ENCODE assay signal across 9 mouse cellular contexts in the genomic region with DNA sequence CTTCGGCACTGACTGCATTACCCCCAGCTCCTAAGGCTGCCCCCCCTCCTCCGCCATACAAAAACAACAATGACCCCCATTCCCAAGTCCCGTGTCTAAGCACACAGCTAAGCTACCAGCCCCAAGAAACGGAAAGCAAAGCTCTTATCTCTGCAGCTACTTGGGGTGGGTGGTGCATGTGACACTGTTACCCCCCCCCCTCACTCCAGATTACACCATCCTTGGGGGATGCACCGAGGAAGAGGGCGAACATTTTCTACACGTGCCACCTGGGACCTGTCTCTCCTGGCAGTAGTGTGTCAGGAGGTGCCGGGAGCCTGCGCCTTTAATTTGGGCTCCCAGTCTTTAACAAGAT. TPM values are rescaled to one million over a fixed set of nuclear protein-coding genes. Genes with fewer than 3 reads are reported as not detected.
DNase-seq lines count a peak whose midpoint lies in the region; ATAC-seq and TF ChIP-seq lines count a peak whose summit lies in the region.
"Had no signal": no experiment of that assay in that cellular context is flagged by ENCODE, and none has a peak within 500 bp of the region (broad histone marks: within the 10 kb centered on the region; RNA-seq: fewer than 3 reads in every experiment).

No protein-coding gene starts in this region.

- peaks cover 59% of the 10 kb centered on the region for H3K4me1 ChIP-seq in heart, embryonic 11.5 days (ENCODE audit: control insufficient read depth, insufficient read depth, low read length)
- peaks cover 16 to 23% of the 10 kb centered on the region in 2 experiments for H3K4me1 ChIP-seq in MEL (ENCODE audit: control insufficient read depth in 1 of 2, insufficient read depth in 2 of 2, low read length in 2 of 2)
- peaks cover 63% of the 10 kb centered on the region for H3K4me1 ChIP-seq in forebrain, embryonic 16.5 days (replicated peaks; ENCODE audit: control insufficient read depth, insufficient read depth, low read length)
- H3K4me1 ChIP-seq in liver, postnatal 0 days (ENCODE audit: insufficient read depth), result peaks cover 27% of the 10 kb centered on the region
- peaks cover 17% of the 10 kb centered on the region for H3K4me1 ChIP-seq in thymus, adult 2 months (replicated peaks; ENCODE audit: control insufficient read depth, insufficient read depth, low read length)

- 11% methylated on average over 9 of the region's 9 CpGs for WGBS in heart, embryonic 11.5 days (ENCODE audit: insufficient replicate concordance)
- WGBS in forebrain, embryonic 16.5 days, result 5% methylated on average over 9 of the region's 9 CpGs
- 45% methylated on average over 9 of the region's 9 CpGs for WGBS in liver, postnatal 0 days (ENCODE audit: insufficient replicate concordance)
- 89% methylated on average over 9 of the region's 9 CpGs for WGBS in thymus, adult 2 months

- no peaks in the 10 kb centered on the region for H3K36me3 ChIP-seq in heart, embryonic 11.5 days (ENCODE audit: control insufficient read depth, insufficient read depth, low read length)
- peaks cover 0 to 5% of the 10 kb centered on the region in 2 experiments; a peak in 1 of 4 replicates for H3K36me3 ChIP-seq in MEL (ENCODE audit: control insufficient read depth in 1 of 2, insufficient read depth in 2 of 2, low read length in 2 of 2)
- no peaks in the 10 kb centered on the region for H3K36me3 ChIP-seq in forebrain, embryonic 16.5 days (ENCODE audit: control insufficient read depth, insufficient read depth)
- H3K36me3 ChIP-seq in liver, postnatal 0 days (replicated peaks; ENCODE audit: insufficient read depth, low read length), result no peaks in the 10 kb centered on the region
- no peaks in the 10 kb centered on the region for H3K36me3 ChIP-seq in thymus, adult 2 months (ENCODE audit: control insufficient read depth, insufficient read depth, low read length)

- peak overlapping the region; percentile 93 for H3K4me2 ChIP-seq in heart, embryonic 11.5 days
- H3K4me2 ChIP-seq in forebrain, embryonic 16.5 days (ENCODE audit: low read length), result peak overlapping the region; percentile 83
- H3K4me2 ChIP-seq in liver, postnatal 0 days (ENCODE audit: low read depth, low read length), result peak overlapping the region; percentile 98

- no peak overlapping the region for H3K27ac ChIP-seq in heart, embryonic 11.5 days (ENCODE audit: low read depth, low read length)
- no peak overlapping the region for H3K27ac ChIP-seq in MEL (ENCODE audit: control insufficient read depth, low read depth, low read length)
- H3K27ac ChIP-seq in forebrain, embryonic 16.5 days (ENCODE audit: low read length), result peak overlapping the region; percentile 93
- no peak overlapping the region for H3K27ac ChIP-seq in liver, postnatal 0 days (ENCODE audit: low read depth)
- H3K27ac ChIP-seq in thymus, adult 2 months (ENCODE audit: control insufficient read depth, insufficient read depth, low read length), result no peak overlapping the region

- H3K4me3 ChIP-seq in heart, embryonic 11.5 days (ENCODE audit: low read depth, low read length), result peak overlapping the region; percentile 98
- peak overlapping the region; percentile 63 to 71 for H3K4me3 ChIP-seq in MEL (ENCODE audit: control insufficient read depth in 1 of 2, insufficient read depth in 1 of 2, low read depth in 2 of 2, low read length in 2 of 2)
- peak overlapping the region; percentile 62 for H3K4me3 ChIP-seq in forebrain, embryonic 16.5 days (replicated peaks; ENCODE audit: low read length)
- no peak overlapping the region for H3K4me3 ChIP-seq in liver, postnatal 0 days (ENCODE audit: low read depth, low read length)
- no peak overlapping the region for H3K4me3 ChIP-seq in thymus, adult 2 months (ENCODE audit: control insufficient read depth, insufficient read depth, low read length)

- DNase-seq in heart, adult 8-10 months (ENCODE audit: low spot score), result no peak
- DNase-seq in MEL (ENCODE audit: low read depth, low spot score), result peak; percentile 43
- no peak for DNase-seq in liver, postnatal 0 days
- no peak for DNase-seq in thymus, adult 2 months
- DNase-seq in right cerebral cortex, adult 2 months (ENCODE audit: low spot score in 2 of 2), result no peak
- DNase-seq in urinary bladder, postnatal 14 days (ENCODE audit: low spot score), result no peak

- no peaks in the 10 kb centered on the region for H3K9me3 ChIP-seq in heart, embryonic 11.5 days (replicated peaks; ENCODE audit: control insufficient read depth, low read length)
- H3K9me3 ChIP-seq in MEL (replicated peaks; ENCODE audit: insufficient read depth, low read length), result no peaks in the 10 kb centered on the region
- no peaks in the 10 kb centered on the region for H3K9me3 ChIP-seq in forebrain, embryonic 16.5 days (ENCODE audit: control insufficient read depth, low read length)
- no peaks in the 10 kb centered on the region for H3K9me3 ChIP-seq in liver, postnatal 0 days (ENCODE audit: low read length)

- H3K79me2 ChIP-seq in MEL (ENCODE audit: control insufficient read depth, insufficient read depth, low read length, poor library complexity), result no peaks in the 10 kb centered on the region; the same call in 1 of the 2 replicates

- TF ChIP-seq POLR2A in MEL (IDR thresholded peaks at IDR 0.05; ENCODE audit: control insufficient read depth in 1 of 2, insufficient read depth in 1 of 2, low read depth in 1 of 2, low read length in 2 of 2, poor library complexity in 1 of 2), result no peak
- no peak for TF ChIP-seq POLR2A in thymus, adult 2 months (IDR thresholded peaks at IDR 0.05; ENCODE audit: control insufficient read depth, extremely low read depth, insufficient read depth, low read length, poor library complexity)

- ATAC-seq in heart, embryonic 11.5 days (replicated peaks; ENCODE audit: insufficient number of reproducible peaks, low FRiP score, low TSS enrichment), result no peak
- ATAC-seq in forebrain, embryonic 16.5 days, result peak; percentile 9; the same call in 1 of the 2 replicates
- no peak for ATAC-seq in liver, postnatal 0 days

- no peaks in the 10 kb centered on the region for H3K27me3 ChIP-seq in heart, embryonic 11.5 days (ENCODE audit: control insufficient read depth, insufficient read depth, low read length)
- H3K27me3 ChIP-seq in MEL (ENCODE audit: control insufficient read depth in 1 of 2, insufficient read depth in 2 of 2, low read length in 2 of 2), result peaks cover 0 to 6% of the 10 kb centered on the region in 2 experiments; a peak in 1 of 4 replicates
- no peaks in the 10 kb centered on the region for H3K27me3 ChIP-seq in forebrain, embryonic 16.5 days (replicated peaks; ENCODE audit: control insufficient read depth, insufficient read depth, low read length)
- H3K27me3 ChIP-seq in liver, postnatal 0 days (ENCODE audit: insufficient read depth, low read length), result peaks cover 3% of the 10 kb centered on the region; the same call in 1 of the 2 replicates
- H3K27me3 ChIP-seq in thymus, adult 2 months (ENCODE audit: control insufficient read depth, insufficient read depth, low read length), result no peaks in the 10 kb centered on the region; the same call in 1 of the 2 replicates

- no peak for TF ChIP-seq RAD21 in MEL (IDR thresholded peaks at IDR 0.05; ENCODE audit: low read depth, low read length)

- TF ChIP-seq EP300 in MEL (IDR thresholded peaks at IDR 0.05; ENCODE audit: low read depth in 1 of 2, low read length in 2 of 2), result peak; percentile 32 to 34; a peak in 3 of 4 replicates
- TF ChIP-seq EP300 in liver, postnatal 0 days (IDR thresholded peaks at IDR 0.05; ENCODE audit: low read depth), result no peak

- H3K9ac ChIP-seq in heart, embryonic 11.5 days (ENCODE audit: low read depth, low read length), result peak overlapping the region; percentile 29
- peak overlapping the region; percentile 24 for H3K9ac ChIP-seq in MEL (ENCODE audit: control insufficient read depth, low read depth, low read length, poor library complexity, severe bottlenecking)
- peak overlapping the region; percentile 85 for H3K9ac ChIP-seq in forebrain, embryonic 16.5 days (replicated peaks; ENCODE audit: low read depth, low read length)
- 0 out of 2 replicates have a peak overlapping the region, but pooled peaks have one; percentile 1 for H3K9ac ChIP-seq in liver, postnatal 0 days (replicated peaks)

- no peak for TF ChIP-seq CTCF in MEL (IDR thresholded peaks at IDR 0.05 in 2 of 3, conservative IDR thresholded peaks at IDR 0.05 in 1 of 3; ENCODE audit: control insufficient read depth in 1 of 3, insufficient read depth in 1 of 3, low read depth in 2 of 3, low read length in 3 of 3, poor library complexity in 1 of 3, severe bottlenecking in 1 of 3)
- TF ChIP-seq CTCF in liver, postnatal 0 days (IDR thresholded peaks at IDR 0.05; ENCODE audit: low read depth), result no peak
- TF ChIP-seq CTCF in thymus, adult 2 months (IDR thresholded peaks at IDR 0.05; ENCODE audit: borderline replicate concordance, control insufficient read depth, extremely low read depth, insufficient read depth, low read length, poor library complexity), result no peak

RNA-seq across cellular contexts. Expression of gene Hdac5, which starts 1.8 kb away (rescaled TPM):
- polyA plus RNA-seq in heart, embryonic 11.5 days (2014; fragmentation: Nextera tagmentation; extraction: Ambion mirVana), result 42.8 and 45.3 TPM in 2 replicates
- 100 to 1,000 TPM; 114 to 136 (median 121) TPM for total RNA-seq in heart, adult 8-10 months (2022)
- total RNA-seq in MEL (2012; rRNA removed), result 9.1 and 10.4 TPM in 2 replicates
- polyA plus RNA-seq in MEL (2012; ENCODE audit: insufficient read depth in 1 of 2, insufficient read length in 2 of 2, low read depth in 1 of 2, low replicate concordance in 2 of 2, missing spikeins in 1 of 2), result 10 to 100 TPM in 1 of 2 experiments, not detected in 1; 29.3 TPM
- 124 and 136 TPM in 2 replicates for polyA plus RNA-seq in forebrain, embryonic 16.5 days (2015; fragmentation: Nextera tagmentation; extraction: Ambion mirVana)
- polyA plus RNA-seq in liver, postnatal 0 days (2015; fragmentation: Nextera tagmentation; extraction: Ambion mirVana), result 17.7 and 17.8 TPM in 2 replicates
- polyA plus RNA-seq in thymus, adult 2 months (2012; rRNA removed), result 76.8 and 81.7 TPM in 2 replicates

RNA-seq across cellular contexts. Expression of gene BC030867, which starts 20.5 kb away (rescaled TPM):
- polyA plus RNA-seq in heart, embryonic 11.5 days (2014; fragmentation: Nextera tagmentation; extraction: Ambion mirVana), result 12.7 and 13.2 TPM in 2 replicates
- total RNA-seq in heart, adult 8-10 months (2022), result under 1 TPM; 0.12 to 0.23 (median 0.18) TPM
- 19.5 and 20.0 TPM in 2 replicates for total RNA-seq in MEL (2012; rRNA removed)
- polyA plus RNA-seq in MEL (2012; ENCODE audit: insufficient read depth in 1 of 2, insufficient read length in 2 of 2, low read depth in 1 of 2, low replicate concordance in 2 of 2, missing spikeins in 1 of 2), result 10 to 100 TPM; 36.2 to 51.7 TPM
- 5.4 and 5.5 TPM in 2 replicates for polyA plus RNA-seq in forebrain, embryonic 16.5 days (2015; fragmentation: Nextera tagmentation; extraction: Ambion mirVana)
- 4.7 and 4.9 TPM in 2 replicates for polyA plus RNA-seq in liver, postnatal 0 days (2015; fragmentation: Nextera tagmentation; extraction: Ambion mirVana)
- 13.0 and 17.7 TPM in 2 replicates for polyA plus RNA-seq in thymus, adult 2 months (2012; rRNA removed)

RNA-seq across cellular contexts. Expression of gene G6pc3, which starts 38.7 kb away (rescaled TPM):
- 27.9 and 28.7 TPM in 2 replicates for polyA plus RNA-seq in heart, embryonic 11.5 days (2014; fragmentation: Nextera tagmentation; extraction: Ambion mirVana)
- 10 to 100 TPM; 52.2 to 60.3 (median 58.6) TPM for total RNA-seq in heart, adult 8-10 months (2022)
- 46.4 and 48.9 TPM in 2 replicates for total RNA-seq in MEL (2012; rRNA removed)
- polyA plus RNA-seq in MEL (2012; ENCODE audit: insufficient read depth in 1 of 2, insufficient read length in 2 of 2, low read depth in 1 of 2, low replicate concordance in 2 of 2, missing spikeins in 1 of 2), result 100 to 1,000 TPM in 1 of 2 experiments, not detected in 1; 104 TPM
- 21.5 and 26.2 TPM in 2 replicates for polyA plus RNA-seq in forebrain, embryonic 16.5 days (2015; fragmentation: Nextera tagmentation; extraction: Ambion mirVana)
- 6.7 and 6.8 TPM in 2 replicates for polyA plus RNA-seq in liver, postnatal 0 days (2015; fragmentation: Nextera tagmentation; extraction: Ambion mirVana)
- 48.6 and 56.5 TPM in 2 replicates for polyA plus RNA-seq in thymus, adult 2 months (2012; rRNA removed)

RNA-seq across cellular contexts. Expression of gene Asb16, which starts 40.4 kb away (rescaled TPM):
- polyA plus RNA-seq in heart, embryonic 11.5 days (2014; fragmentation: Nextera tagmentation; extraction: Ambion mirVana), result 0.23 TPM in 1 of 2 replicates, not detected in the other
- total RNA-seq in heart, adult 8-10 months (2022), result 1 to 10 TPM; 1.3 to 1.6 (median 1.5) TPM
- 3.9 and 4.4 TPM in 2 replicates for total RNA-seq in MEL (2012; rRNA removed)
- 1 to 10 TPM in 1 of 2 experiments, not detected in 1; 8.5 TPM for polyA plus RNA-seq in MEL (2012; ENCODE audit: insufficient read depth in 1 of 2, insufficient read length in 2 of 2, low read depth in 1 of 2, low replicate concordance in 2 of 2, missing spikeins in 1 of 2)
- not detected in 2 replicates for polyA plus RNA-seq in forebrain, embryonic 16.5 days (2015; fragmentation: Nextera tagmentation; extraction: Ambion mirVana)
- not detected in 2 replicates for polyA plus RNA-seq in liver, postnatal 0 days (2015; fragmentation: Nextera tagmentation; extraction: Ambion mirVana)
- polyA plus RNA-seq in thymus, adult 2 months (2012; rRNA removed), result 0.12 and 0.27 TPM in 2 replicates
- total RNA-seq: hematopoietic stem cell, adult 5-6 weeks had no signal

RNA-seq across cellular contexts. Expression of gene Lsm12, which starts 43.1 kb away (rescaled TPM):
- polyA plus RNA-seq in heart, embryonic 11.5 days (2014; fragmentation: Nextera tagmentation; extraction: Ambion mirVana), result 61.3 and 64.3 TPM in 2 replicates
- total RNA-seq in heart, adult 8-10 months (2022), result 10 to 100 TPM; 45.4 to 51.9 (median 48.8) TPM
- total RNA-seq in MEL (2012; rRNA removed), result 74.2 and 75.0 TPM in 2 replicates
- polyA plus RNA-seq in MEL (2012; ENCODE audit: insufficient read depth in 1 of 2, insufficient read length in 2 of 2, low read depth in 1 of 2, low replicate concordance in 2 of 2, missing spikeins in 1 of 2), result 100 to 1,000 TPM; 128 to 150 TPM
- 103 and 123 TPM in 2 replicates for polyA plus RNA-seq in forebrain, embryonic 16.5 days (2015; fragmentation: Nextera tagmentation; extraction: Ambion mirVana)
- 52.2 and 55.0 TPM in 2 replicates for polyA plus RNA-seq in liver, postnatal 0 days (2015; fragmentation: Nextera tagmentation; extraction: Ambion mirVana)
- 36.1 and 42.2 TPM in 2 replicates for polyA plus RNA-seq in thymus, adult 2 months (2012; rRNA removed)

Comparison
In these comparisons a context has a peak if more than half of its experiments do, and no peak if none do; other contexts are left out.
1. H3K4me3 ChIP-seq: peak in heart, embryonic 11.5 days (single experiment), MEL (2 of 2) and forebrain, embryonic 16.5 days (single experiment); none in liver, postnatal 0 days (single experiment) and thymus, adult 2 months (single experiment).
2. H3K9ac ChIP-seq: peak in every context shown above with its lines; median percentile 85 in forebrain, embryonic 16.5 days; 29 in heart, embryonic 11.5 days; 24 in MEL; 1 in liver, postnatal 0 days.
3. Peak in every context shown above with its lines, with median percentiles within 50 percentile points of each other: H3K4me2 ChIP-seq.